Mouse (Mus musculus) spleen, adult 2 months (tissue): ENCODE results near the gene Gngt2. TPM values are rescaled to one million over a fixed set of nuclear protein-coding genes. Genes with fewer than 3 reads are reported as not detected.
A peak's percentile ranks its signal among the peaks of the same experiment; 100 is the strongest.

Source experiments
- DNase-seq, 2 experiments: peaks; one replicate each; pipeline versions ENCODE4 v3.0.0 to v3.0.0-alpha.2; 2012 to 2021; ENCODE audit warnings: low spot score in 2 of 2, low read depth in 1 of 2
- H3K27ac ChIP-seq: fragments of 200-500 bp; 2 replicates; pipeline ENCODE4 v1.5.1; 2012; ENCODE audit warnings: low read length, inconsistent platforms; ENCODE audit not compliant: insufficient read depth
- H3K27me3 ChIP-seq: fragments of 200-500 bp; 2 replicates; pipeline ENCODE4 v1.6.1; 2012; ENCODE audit warnings: mild to moderate bottlenecking, moderate library complexity, low read length, inconsistent platforms; ENCODE audit not compliant: control insufficient read depth, insufficient read depth
- H3K36me3 ChIP-seq: fragments of 200-500 bp; 2 replicates; pipeline ENCODE4 v1.6.1; 2012; ENCODE audit warnings: mild to moderate bottlenecking, low read length, inconsistent platforms; ENCODE audit not compliant: control insufficient read depth, insufficient read depth
- H3K4me1 ChIP-seq: fragments of 200-500 bp; 2 replicates; pipeline ENCODE4 v1.6.1; 2011; ENCODE audit warnings: inconsistent platforms; ENCODE audit not compliant: control insufficient read depth, insufficient read depth, insufficient read length
- H3K4me3 ChIP-seq: fragments of 200-500 bp; 2 replicates; pipeline ENCODE4 v1.5.1; 2011; ENCODE audit warnings: mild to moderate bottlenecking, inconsistent platforms; ENCODE audit not compliant: insufficient read depth, insufficient read length; ENCODE audit errors: extremely low read depth
- CTCF ChIP-seq: fragments of 200-500 bp; IDR thresholded peaks from 2 replicates; pipeline ENCODE4 v1.5.1; 2011; ENCODE audit warnings: mild to moderate bottlenecking, inconsistent platforms; ENCODE audit not compliant: insufficient read depth, insufficient read length, insufficient replicate concordance; ENCODE audit errors: extremely low read depth
- POLR2A ChIP-seq: fragments of 200-500 bp; IDR thresholded peaks from 2 replicates; pipeline ENCODE4 v1.6.1; 2011; ENCODE audit warnings: low read depth, low read length, inconsistent platforms
- WGBS: fragments of 180-500 bp; shearing (Covaris S2); methylation state at CpG from one replicate; pipeline ENCODE4 v1.1.7; 2018; 5-methylcytosine and 5-hydroxymethylcytosine counted together
- polyA plus RNA-seq: library from polyadenylated mRNA; depleted of rRNA; stranded (reverse); fragments of >200 nt; gene quantifications from 2 replicates; pipeline ENCODE4 v1.2.3, GENCODE M21; 2012

Gngt2 gene
- polyA plus RNA-seq, 1 experiment = 30.4 TPM

DNA sequence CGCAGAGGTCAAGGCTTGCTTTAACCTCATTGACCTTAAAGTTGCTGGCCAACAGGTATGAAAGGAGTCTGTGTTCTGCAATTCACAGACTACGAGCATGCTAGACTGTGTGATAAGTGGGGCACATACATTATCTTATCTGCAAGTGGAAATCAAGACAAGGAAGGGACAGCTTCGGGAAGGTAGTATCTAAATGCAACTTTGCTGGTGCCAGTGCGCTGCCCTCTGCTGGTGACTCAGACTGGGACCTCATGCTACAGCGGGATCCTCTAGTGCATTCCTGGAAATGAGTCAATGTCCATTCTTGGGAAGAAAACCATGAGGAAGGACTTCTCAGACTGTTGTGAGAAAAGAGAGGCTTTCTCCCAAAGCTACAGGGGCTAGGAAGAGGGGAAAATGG lies 16.7 kb downstream of the Gngt2 start:
- Histone ChIP-seq H3K27ac (no peak overlapping the region), H3K36me3 (no peaks in the 10 kb centered on the region), H3K4me1 (no peaks in the 10 kb centered on the region), H3K4me3 (no peak overlapping the region), H3K27me3 (no peaks in the 10 kb centered on the region)
- 45% methylated on average over 5 of the region's 5 CpGs for WGBS
- TF ChIP-seq CTCF (peak; percentile 82; the same call in 1 of the 2 replicates), POLR2A (no peak)
- DNase-seq = peak in 1 of 2 experiments; percentile 73

DNA sequence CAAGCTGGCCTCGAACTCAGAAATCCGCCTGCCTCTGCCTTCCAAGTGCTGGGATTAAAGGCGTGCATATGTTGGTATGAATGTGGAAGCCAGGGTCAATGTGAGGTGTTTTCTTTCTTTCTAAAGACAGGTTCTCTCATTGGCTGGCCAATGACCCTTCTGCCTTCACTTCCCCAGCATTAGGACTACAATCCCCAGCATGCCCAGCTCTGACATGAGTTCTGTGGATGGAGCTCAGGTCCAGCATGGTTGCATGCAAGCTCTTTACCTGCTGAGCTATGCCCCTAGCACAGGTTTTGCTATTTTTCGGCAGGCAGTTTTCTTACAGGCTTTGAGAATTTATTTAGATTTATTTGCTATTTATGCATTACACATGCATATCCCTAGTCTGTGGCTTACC lies 20.3 kb downstream of the Gngt2 start:
- H3K27me3 ChIP-seq = no peaks in the 10 kb centered on the region
- no peaks in the 10 kb centered on the region; the same call in 1 of the 2 replicates for H3K4me1 ChIP-seq
- no peak for DNase-seq
- H3K27ac ChIP-seq = no peak overlapping the region
- TF ChIP-seq POLR2A = no peak
- H3K36me3 ChIP-seq = no peaks in the 10 kb centered on the region
- H3K4me3 ChIP-seq = no peak overlapping the region
- WGBS = 90% methylated on average over 4 of the region's 4 CpGs

DNA sequence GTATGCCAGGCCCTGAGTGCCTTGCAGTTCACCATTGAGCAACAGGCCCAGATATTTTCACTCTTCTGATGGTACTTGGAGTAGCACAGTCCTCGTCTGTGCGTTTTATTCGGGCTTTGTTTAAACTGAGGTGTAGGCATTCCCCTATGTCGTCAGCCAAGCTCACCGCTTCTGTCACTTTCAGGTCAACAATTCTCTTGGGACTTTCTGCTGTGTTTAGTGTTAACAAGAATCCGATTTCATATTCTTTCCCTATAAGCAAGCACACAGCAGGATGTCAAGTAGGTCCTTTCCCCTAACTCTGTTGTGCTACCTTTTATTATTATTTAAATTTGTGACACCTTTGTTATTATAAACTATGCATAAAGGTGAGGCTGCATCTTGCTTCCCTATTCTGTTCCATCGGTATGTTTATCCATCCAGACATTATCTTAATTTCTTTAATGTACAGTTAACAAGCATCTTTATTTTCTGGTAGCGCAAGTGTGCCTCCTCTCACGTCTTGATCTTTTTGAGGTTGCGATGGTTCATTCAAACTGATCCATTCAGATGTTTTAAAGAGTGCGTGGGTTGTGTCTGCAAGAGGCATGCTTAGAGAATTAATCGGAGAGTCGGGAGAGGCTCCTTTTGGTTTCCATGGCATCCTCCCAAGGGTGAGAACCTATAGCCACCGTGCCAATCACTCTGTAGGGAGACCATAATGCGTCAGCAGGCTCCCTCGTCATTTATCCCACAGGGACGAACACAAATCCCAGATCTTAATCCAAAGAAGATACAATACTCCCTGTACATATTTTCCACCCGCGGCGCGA lies 20.9 kb downstream of the Gngt2 start:
- Histone ChIP-seq H3K4me1 (no peaks in the 10 kb centered on the region; the same call in 1 of the 2 replicates), H3K27me3 (no peaks in the 10 kb centered on the region), H3K4me3 (peak overlapping the region; percentile 73), H3K36me3 (no peaks in the 10 kb centered on the region), H3K27ac (peak overlapping the region; percentile 79)
- no peak for TF ChIP-seq POLR2A
- TF ChIP-seq CTCF = no peak
- no peak for DNase-seq
- 29% methylated on average over 21 of the region's 21 CpGs for WGBS

DNA sequence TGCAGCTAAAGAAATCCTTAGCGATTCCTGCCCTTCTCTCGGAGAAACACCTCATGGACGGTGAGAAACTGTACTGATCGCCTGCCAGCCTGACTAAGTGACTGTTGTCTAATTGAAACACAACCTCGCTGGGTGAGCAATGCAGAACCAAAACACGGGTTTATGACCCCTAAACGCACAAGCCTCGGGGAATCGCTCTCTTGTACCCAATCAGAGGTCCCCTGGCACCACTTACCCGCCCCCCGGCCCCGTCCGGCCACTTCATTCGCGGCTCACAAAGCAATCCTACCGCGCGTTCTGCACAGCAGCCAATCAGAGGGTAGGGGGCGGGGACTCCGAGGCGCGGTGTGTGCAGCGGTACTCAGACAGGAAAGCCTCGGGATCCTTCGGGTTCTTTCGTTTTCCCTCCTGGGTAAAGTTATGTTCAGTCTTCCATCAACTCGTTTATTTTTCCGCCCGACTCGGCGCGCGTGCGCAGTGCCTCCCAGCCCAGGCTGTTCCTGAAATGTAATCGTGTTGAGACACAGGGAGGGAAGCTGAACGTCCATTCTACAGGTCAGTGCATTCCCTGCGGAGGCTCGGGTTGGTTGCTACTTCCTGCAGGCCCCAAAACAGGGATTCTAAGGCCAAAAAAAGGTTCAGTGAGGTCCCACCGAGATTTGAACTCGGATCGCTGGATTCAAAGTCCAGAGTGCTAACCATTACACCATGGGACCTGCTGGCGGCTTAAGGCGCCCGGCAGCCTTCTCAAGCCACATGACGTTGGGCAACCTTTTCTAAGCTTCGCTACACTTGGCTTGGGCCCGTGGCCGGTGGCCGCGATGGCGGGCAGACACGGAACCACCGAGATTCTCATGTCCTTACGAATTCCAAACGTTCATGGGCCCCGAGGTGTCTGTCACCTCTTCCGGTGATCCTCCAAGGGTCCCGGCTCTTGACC lies 21.8 kb downstream of the Gngt2 start:
- peak overlapping the region; percentile 76 for H3K4me3 ChIP-seq
- TF ChIP-seq CTCF = no peak
- peak; percentile 20; the same call in 1 of the 2 replicates for TF ChIP-seq POLR2A
- WGBS = under 1% methylated on average over 58 of the region's 58 CpGs
- no peaks in the 10 kb centered on the region; the same call in 1 of the 2 replicates for H3K4me1 ChIP-seq
- peak overlapping the region; percentile 98 for H3K27ac ChIP-seq
- no peaks in the 10 kb centered on the region for H3K36me3 ChIP-seq
- no peaks in the 10 kb centered on the region for H3K27me3 ChIP-seq
- peak; percentile 97 for DNase-seq

DNA sequence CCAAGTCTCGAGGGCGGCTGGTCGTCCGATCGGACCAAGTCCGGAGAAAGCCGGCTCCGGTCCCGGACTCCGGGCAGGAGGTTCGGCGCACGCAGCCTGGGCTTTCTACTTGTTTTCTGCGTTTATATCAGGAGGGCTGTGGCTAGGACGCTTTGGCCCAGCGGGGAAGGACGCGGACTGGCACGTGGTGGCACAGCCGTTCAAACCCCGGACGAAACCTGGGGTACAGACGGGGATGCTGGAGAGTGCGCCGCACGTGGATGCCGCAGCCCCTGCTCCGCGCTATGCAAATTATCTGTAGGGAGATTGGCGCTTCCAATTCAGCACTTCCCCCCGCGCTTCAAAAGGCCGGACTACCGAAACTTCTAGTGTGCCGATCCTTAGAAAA lies 22.4 kb downstream of the Gngt2 start:
- H3K27ac ChIP-seq = peak overlapping the region; percentile 98
- TF ChIP-seq CTCF (no peak), POLR2A (no peak)
- H3K4me3 ChIP-seq = peak overlapping the region; percentile 76
- peak in 1 of 2 experiments; percentile 51 for DNase-seq
- WGBS = under 1% methylated on average over 35 of the region's 35 CpGs
- H3K4me1 ChIP-seq = no peaks in the 10 kb centered on the region; the same call in 1 of the 2 replicates
- H3K36me3 ChIP-seq = no peaks in the 10 kb centered on the region
- H3K27me3 ChIP-seq = no peaks in the 10 kb centered on the region

DNA sequence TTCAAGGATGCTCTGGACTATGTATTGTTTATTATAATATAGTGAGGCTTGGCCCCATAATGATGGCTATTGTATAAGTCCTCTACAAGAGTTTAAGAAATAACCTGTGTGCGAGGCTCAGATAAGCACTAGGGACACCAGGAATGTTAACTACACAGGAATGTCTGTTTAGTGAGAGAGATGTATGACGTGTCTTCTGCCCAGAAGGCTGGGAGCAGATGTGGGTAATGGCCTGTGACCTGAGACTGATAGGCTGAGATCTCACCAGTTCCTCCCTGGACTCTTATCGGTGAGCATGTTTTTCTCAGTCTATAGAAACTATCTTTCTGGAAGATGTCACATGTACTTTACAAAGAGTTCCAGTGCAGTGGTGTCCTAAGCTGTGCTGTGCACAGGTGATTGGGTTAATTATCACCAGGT lies 23.1 kb downstream of the Gngt2 start:
- H3K36me3 ChIP-seq = no peaks in the 10 kb centered on the region
- no peaks in the 10 kb centered on the region; the same call in 1 of the 2 replicates for H3K4me1 ChIP-seq
- TF ChIP-seq POLR2A (no peak), CTCF (no peak)
- peak overlapping the region; percentile 76; the same call in 1 of the 2 replicates for H3K4me3 ChIP-seq
- 31% methylated on average over 3 of the region's 3 CpGs for WGBS
- H3K27ac ChIP-seq = peak overlapping the region; percentile 98; the same call in 1 of the 2 replicates
- no peaks in the 10 kb centered on the region for H3K27me3 ChIP-seq
- DNase-seq = no peak

DNA sequence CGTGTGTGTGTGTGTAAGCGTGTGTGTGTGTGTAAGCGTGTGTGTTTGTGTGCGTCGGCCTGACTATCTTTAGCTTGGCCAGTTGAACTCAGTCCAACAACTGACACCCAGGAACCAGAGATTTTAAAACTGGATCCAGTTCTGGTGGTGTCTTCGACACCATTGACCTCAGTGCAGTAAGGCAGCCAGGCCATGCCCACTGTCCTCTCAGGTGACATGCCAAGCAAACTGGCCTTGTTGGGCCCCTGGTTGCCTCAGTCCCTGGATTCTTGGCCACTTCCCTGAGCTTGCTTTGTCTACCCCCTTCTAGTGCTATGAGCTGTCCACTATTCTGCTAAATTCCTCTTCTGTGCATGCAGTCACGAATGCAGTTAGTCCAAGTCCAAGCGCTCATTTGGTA lies 24.4 kb downstream of the Gngt2 start:
- no peak for DNase-seq
- no peak overlapping the region for H3K4me3 ChIP-seq
- H3K27me3 ChIP-seq = no peaks in the 10 kb centered on the region
- 88% methylated on average over 8 of the region's 8 CpGs for WGBS
- H3K27ac ChIP-seq = no peak overlapping the region
- H3K4me1 ChIP-seq = no peaks in the 10 kb centered on the region; the same call in 1 of the 2 replicates
- no peaks in the 10 kb centered on the region for H3K36me3 ChIP-seq
- TF ChIP-seq POLR2A (no peak), CTCF (no peak)
